Mouse (Mus musculus) gastrocnemius, postnatal 4 days (tissue): ENCODE data around the gene Prune2. TPM values are rescaled to one million over a fixed set of nuclear protein-coding genes. Genes with fewer than 3 reads are reported as not detected.
"Not testable (repeated sequence)": the region's sequence is repeated elsewhere in the genome, so short reads cannot be mapped to it uniquely, and the experiment has no call there.

Experiments
- DNase-seq, 2 experiments: peaks; one replicate each; pipeline ENCODE4 v3.0.0; 2021 to 2022; ENCODE audit warnings: low spot score in 2 of 2, mixed read lengths in 2 of 2
- total RNA-seq, 2 experiments: library from RNA; stranded (reverse); gene quantifications; 2 replicates each; pipeline ENCODE4 v1.2.3; 2021

Prune2 gene
- total RNA-seq, 2 experiments from 2014 or later: 6.4 to 8.7 TPM

DNA sequence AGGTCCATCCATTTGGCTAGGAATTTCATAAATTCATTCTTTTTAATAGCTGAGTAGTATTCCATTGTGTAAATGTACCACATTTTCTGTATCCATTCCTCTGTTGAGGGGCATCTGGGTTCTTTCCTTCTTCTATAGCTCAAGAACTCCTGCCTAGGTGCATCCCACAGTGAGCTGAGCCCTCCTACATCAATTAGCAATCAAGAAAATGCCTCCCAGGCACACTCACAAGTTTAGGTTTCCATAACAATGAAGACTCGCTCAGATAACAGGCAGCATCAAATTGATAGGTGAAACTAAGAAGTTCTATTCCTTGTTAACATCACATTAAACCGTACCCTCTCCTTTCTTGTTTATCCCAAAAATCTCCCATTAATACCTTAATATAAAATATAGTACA, 218.6 kb downstream of the Prune2 start:
- not testable (repeated sequence) for DNase-seq

DNA sequence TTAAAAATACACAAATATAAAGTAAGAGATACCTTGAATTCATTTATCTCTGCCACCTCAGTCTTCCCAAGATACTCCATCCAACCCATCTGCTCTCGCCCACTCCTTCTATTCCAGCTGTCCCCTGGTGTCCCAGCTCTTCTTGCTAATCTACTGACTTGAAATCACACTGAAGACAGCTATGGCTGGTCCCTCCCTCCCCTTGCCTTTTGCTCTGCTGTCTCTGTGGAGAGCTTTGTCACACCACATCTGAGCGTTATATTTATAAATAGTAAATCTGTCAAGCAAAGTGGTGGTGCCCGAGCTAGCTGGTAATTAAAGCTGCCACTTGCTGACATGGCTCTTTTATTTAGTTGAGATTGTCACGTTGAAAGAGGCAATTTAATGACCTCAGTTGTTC, 224.6 kb downstream of the Prune2 start:
- no peak for DNase-seq

DNA sequence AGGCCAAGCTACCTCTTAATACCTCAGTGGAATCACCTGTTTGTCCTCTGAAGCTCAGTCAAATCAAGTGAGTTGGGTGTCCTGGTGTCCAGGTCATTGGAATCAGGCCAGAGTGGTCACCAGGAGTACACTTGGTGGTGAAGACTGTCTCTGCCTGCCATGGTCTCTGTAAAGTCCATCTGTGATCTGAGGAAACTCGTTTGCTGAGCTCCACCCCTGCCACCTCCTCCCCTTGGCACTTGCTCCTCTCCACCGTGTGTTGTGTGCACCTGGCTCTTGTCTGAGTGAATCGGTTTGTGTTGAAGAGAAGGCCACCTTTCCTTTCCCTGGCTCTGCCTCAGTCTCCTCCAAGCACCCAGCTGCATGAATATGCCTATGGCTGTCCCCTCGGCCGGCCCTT, 238.8 kb downstream of the Prune2 start:
- DNase-seq: no peak

DNA sequence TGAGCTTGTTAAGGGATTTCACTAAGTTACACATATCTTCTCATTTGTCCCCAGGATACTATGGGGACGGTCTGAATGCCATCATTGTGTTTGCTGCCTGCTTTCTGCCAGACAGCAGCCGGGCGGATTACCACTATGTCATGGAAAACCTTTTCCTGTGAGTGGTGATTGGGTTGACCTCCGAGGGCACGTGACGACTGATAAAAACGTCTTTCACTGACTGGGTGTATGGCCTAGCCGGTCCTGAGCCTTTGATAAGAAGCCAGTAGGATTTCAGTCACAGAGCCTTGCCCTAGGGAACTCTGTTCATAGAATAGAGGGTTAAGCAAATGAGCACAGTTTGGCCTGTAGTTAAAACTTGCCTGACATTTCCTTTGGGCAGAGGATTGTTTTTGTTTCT, 243.1 kb downstream of the Prune2 start:
- no peak for DNase-seq

DNA sequence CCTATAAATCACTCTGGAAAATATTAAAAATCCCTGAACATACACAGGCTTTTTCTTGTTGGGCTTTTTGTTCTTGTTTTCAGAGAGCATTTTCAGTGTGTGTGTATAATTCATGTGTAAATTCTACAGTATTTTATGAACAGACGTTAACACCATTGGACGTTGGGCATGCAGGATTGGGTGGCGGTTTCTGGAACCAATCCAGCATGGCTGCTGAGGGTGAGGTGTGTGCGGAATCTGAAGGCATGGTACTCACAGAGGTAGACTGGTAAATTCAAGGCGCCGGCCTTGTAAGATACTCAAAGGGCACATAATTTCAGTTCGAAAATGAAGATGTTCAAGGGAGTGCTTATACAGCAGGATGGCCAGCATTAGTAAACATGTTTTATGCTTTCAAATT, 251.2 kb downstream of the Prune2 start:
- DNase-seq: no peak

DNA sequence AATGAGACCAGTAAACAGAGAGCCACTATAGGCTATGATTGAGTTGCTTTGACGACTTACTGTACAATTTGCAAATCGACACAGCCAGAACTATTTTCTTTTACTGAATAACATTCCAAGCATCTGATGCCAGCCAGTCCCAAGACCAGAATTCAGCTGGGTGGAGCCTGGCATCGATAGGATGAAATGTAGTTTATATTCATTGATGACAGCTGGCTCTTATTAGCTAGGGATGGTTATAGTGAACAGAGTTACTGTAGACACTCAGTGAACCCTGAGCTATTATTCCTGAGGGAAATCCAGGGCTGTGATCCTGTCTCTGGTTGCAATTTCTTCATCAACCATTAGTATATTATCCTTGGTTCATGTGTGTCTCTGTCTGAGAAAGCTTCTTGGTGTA, 254.6 kb downstream of the Prune2 start:
- no peak for DNase-seq

DNA sequence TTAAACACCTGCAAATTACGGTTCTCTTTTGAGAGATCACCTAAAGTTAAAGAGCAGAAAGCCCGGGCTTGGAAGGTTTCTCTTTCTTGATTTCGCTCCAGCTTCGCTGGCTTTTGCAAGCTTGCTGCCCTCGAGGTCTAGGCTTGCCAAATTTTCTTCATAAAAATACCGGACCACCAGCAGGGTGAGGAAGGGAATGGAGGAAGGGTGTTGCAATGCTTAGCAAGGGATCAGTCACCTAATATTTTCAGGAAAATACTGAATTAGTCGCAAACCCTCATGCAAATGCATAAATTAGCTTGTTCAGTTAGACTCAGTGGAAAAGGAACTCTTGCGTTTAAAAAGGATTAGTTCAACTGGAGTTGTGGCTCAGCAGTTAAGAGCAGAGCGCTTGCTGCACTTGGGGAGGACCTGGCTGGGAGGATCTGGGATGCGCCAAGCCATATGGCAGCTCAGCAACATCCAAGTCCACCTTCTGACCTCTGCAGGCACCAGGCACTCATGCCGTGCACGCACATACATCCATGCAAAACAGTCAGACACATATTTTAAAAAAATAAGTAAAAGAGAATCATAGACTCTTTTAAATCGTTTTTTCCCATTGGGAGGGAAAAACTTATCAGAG, 259.1 kb downstream of the Prune2 start:
- no peak for DNase-seq

DNA sequence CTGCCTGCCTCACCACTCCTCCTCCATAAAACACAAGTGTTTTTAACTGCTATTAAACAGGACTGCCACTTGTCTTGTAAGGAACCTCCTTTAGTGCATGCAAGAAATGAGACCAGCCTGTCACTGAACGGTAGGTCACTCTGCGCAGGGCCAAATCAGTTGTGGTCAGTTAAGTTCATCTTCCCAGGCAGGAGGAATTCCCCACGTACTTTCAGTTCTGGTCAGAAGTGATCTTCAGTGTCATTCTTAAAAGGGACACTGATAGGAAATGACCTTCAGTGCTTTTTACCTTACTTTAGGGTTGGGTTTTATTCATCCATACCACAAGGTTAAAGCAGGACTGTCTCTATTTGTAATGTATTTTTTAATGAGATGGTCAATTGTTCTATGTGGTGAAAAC, 262.3 kb downstream of the Prune2 start:
- DNase-seq: no peak

DNA sequence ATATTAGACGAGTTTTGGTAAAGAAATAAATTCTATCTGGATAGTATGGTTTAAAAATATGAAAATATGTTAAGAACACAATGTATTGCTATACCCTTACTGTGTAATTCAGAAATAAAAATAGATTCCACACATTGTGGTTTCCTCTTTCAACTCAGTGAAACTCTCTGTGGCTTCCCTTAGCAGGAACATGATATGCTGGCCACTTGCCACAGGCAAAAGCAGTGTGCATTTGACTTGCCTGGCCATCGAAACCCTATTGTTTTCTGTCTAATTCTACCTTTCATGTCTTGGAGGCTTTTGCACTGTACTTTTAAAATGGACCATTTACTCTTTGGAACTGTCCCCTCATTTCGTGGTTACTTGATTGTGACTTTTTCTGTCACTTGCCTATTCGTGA, 267.9 kb downstream of the Prune2 start:
- no peak for DNase-seq

DNA sequence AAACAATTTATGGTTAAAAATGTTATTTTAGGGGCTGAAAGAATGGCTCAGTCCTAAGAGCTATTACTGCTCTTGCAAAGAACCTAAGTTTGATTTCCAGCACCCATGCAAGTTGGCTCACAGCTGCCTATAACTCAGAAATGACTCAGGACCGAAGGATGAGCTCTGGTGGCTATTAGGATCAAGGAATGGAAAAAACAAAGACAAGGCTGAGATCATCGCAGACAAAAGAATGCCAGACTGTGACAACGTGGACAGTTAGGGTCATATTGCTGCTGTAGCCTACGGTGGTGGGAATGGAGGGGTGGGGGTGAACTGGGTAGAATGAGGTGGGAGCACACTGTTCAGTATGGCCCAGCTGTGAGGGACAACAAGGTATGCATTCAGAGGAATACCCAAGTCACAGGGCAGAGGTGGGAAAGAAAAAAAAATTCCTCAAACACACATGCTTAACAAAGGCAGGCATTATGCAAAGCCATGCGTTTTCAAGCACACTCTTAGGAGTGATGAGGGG, 269.7 kb downstream of the Prune2 start:
- DNase-seq: no peak

DNA sequence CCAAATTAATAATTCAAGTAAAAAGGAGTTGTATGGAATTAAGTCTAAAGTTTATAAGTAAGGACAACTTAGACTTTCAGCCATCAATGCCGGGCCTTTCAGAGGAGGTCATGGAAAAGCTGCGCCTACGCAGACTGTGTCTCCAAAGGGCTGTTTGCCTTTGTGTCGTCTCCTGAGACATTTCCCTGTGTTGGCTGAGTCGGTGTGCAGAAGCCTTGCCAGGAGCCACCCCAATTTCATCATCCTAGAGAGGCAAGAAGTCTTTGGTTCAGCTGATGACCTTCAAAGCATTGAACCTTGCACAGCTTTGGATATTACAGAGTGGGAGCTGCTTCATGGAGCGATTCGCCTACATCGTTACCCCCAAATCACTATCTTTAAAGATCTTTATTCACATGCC, 270.2 kb downstream of the Prune2 start:
- no peak for DNase-seq

DNA sequence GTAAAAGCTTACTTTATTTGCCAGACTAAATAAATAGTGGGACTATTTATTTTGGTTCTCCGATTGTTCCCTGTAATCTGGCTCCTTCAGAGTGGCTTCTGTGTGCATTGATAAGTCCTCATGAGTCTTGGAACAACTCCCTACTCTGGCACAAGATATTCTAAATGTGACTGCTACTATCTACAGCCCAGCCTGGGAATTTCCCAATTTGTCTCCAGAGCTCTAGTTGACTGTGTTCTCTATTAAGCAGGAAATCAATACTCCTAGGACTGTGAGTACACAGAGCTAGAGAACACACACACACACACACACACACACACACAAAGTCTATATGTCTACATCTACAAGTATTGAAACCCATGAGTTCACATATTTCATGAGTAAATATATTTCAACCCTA, 274.1 kb downstream of the Prune2 start:
- no peak for DNase-seq

DNA sequence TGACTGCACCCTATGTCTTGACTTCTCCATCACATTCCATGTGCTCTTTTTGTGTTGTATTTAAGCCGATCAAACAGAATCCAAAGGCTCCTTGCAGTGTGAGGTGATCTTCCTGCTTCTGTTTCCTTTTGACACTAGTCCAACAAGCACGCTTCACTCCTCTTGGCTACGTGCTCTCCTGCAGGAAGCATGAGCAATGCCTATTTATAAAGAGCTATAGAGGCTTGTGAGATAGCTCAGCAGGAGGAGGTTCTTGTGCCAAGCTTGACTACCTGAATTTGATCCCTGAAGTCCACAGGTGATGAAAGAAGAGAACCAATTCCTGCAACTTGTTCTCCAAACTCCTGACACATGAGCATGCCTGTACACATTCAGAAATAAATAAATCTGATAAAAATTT, 282.6 kb downstream of the Prune2 start:
- DNase-seq: no peak

DNA sequence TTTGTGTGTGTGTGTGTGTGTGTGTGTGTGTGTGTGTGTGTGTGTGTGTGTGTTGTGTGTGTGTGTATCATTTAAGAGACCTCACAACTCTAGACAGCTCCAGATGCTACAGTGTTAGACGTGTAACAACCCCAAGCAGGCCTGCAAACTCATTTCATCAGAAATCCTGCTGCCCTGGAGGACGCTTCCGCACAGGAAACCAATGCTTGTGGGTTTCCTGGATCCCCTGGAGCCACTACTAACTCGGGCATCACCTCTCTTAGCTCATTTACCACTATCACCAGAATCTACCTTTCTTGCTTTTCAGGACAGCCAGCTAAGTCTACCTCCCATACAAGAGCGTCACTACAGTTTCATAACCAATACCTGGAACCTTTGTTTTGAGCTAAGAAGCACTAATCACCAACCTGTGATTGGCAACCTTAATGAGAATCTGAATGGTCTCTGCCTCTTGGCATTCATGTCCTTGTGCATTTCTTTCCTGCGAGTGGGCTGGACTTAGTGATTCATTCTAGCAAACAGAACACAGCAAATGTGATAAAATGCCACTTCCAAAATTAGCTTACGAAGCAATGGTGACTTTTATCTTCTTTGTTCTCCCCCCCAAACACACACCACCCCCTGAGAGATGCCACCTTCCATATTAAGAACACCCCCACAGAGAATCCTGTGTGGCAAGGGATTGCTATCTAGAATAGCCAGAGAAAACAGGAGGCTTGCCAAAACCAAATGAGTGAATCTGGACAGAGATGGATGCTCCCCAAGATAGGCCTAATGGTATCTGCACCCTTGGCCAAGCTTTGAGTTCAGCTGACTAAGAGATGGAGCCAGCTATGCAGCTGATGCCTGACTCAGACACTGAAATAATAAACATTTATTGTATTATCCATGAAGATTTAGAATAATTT, 284.5 kb downstream of the Prune2 start:
- DNase-seq: no peak

DNA sequence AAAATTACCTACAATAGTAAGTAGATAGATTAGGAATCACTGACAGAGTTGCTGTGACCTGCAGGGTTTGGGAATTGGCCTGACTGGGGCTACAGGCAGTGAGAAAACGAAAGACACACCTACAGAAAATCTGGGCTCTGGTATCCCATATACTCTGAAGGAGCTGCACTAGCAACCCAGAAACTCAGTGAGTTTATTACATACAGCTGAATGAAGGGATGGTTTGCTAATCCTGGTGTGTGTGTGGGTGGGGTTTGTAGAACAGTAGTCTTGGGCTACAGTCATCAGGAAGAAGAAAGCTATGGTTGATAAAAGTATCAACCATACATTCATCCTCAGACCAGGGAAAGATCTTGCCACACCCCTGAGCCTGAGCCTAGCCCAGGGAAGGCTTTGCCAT, 285.3 kb downstream of the Prune2 start:
- no peak for DNase-seq

DNA sequence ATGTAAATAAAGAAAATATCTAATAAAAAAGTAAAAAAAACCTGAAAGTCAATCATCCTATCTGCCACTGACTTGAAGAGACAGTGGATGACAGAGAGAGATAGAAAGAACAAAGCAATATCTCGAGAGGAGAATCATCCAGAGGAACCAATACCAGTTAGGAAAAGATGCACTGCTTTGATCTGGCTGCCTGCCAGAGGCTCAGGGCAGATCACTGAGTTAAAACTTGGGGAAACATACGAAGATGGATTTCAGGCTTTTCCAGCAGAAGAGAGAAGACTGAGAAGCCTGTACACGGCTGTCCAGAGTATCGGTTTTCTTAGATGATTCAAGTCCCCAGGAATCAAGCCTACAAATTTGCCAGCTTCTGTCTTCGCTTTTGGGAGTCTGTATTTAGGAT, 287.0 kb downstream of the Prune2 start:
- DNase-seq: no peak

DNA sequence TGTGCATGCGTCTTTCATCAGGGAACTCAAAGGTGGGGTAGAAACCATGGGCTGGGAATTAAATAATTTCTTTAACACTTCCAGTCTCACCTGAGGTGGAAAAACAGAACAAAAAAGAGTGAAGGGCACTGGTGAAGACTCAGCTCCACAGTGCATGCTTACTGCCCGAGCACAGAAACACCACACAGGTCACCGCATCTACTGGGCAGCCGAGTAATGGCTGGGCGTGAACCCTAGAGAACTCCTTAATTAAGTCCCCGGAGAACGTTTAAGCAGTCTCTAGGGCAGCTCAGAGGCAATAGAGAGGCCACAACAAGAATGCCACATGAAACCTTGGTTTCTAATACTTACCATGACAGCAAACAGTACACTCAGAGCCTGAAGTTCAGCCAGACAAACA, 288.6 kb downstream of the Prune2 start:
- DNase-seq: no peak

DNA sequence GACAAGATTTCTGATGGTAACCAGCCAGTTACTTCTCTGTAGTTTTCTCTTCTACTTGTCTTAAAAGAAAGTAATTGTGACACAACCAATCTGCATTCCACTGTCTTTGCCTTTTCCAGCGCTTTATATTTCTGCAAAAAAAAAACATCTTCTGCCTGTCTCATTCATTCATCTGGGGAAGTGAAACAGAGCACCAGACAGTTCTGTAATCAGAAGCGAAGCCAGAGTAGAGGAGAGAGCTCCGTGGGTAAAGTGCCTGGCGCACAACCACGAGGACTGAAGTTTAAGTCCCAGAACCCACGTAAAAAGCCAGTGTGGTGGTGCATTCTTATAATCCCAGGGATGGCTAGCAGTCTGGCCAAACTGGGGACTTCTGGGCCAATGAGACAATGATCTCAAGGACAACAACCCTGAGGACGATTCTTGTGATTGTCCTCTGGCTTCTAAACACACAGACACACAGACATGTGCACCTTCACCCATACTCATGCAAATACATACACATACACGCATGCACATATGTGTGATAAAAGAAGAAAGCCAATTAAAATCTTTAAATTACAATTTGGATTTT, 291.5 kb downstream of the Prune2 start:
- DNase-seq: no peak

DNA sequence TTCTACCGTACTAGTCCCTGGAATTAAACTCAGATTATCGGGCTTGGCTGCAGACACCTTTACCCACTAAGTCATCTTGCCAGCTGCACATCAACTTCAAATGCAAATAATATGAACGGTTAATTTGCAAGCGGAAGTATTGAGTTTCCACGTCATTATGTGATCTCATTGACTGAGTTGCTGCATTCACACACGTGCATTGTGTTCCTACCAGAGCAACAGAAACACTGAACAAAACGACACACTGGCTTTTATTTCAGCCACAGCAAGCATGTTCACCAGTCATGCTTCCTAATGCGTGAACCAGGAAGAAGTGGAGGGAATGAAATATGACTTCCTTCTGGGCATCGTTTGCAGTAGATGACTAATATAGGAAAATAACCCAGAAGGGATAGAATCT, 293.8 kb downstream of the Prune2 start:
- DNase-seq: no peak

DNA sequence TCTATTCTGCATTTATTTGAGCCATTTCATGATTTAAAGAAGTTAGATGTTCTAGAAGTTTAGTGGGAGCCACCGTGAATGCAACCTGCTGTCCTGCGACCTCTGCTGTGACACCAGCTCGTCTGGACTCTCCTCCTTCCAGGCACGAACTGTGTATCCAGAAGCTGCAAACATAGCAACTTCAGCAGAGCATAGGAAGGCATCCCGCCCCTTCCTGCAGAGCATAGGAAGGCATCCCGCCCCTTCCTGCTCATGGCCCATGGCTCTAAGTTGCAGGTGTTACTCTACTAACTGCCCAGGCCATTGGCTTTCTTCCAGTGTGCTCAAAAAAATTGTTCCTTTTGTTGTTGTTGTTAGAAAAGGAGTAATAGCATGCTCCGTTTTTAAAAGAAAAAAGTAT, 294.9 kb downstream of the Prune2 start:
- DNase-seq: no peak

DNA sequence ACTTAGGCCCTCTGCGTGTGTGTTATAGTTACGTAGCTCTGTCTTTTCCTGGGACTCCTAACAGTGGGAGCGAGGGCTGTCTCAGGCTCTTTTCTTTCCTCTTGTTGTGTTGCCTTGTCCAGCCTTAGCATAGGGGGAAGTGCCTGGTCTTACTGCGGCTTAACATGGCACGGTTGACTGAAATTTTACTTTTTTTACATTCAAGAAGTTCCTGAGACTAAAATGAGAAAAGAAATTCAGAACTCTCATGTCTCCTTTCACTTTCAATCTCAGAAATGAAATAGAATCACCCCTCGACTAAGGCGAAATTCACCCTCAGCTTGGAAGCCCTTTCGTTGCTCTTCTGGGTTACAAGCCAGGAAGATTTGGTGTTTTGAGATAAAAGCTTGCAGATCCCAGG, 295.5 kb downstream of the Prune2 start:
- DNase-seq: no peak

DNA sequence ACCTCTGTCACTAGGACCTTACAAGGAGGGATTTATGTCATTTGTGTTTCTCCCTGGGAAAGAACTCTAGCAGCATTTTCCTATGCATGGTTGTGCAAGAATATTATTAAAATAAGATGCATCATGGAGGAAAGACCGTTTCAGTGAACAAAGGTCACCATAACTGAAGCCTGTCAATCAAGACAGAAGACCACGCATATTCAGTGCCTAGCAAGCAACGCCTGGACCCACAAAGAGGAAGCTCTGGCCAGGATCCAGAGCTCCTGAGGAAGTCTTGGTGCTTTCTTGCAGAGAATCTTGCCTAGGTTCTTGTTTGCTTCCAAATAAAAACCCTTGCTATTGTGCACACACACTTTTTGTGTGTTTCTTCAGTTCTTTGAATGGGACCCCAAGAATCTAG, 296.9 kb downstream of the Prune2 start:
- DNase-seq: no peak
